Mouse (Mus musculus) C2C12 (cell line): ENCODE results near the gene Eya4.

Experiments
- CTCF ChIP-seq: IDR thresholded peaks from one replicate; pipeline ENCODE4 v1.5.1; 2011; ENCODE audit not compliant: control insufficient read depth, insufficient read depth, insufficient read length
- FOSL1 ChIP-seq: IDR thresholded peaks from one replicate; pipeline ENCODE4 v1.8.0; 2011; ENCODE audit warnings: mild to moderate bottlenecking, low read length; ENCODE audit not compliant: poor library complexity, insufficient read depth, severe bottlenecking
- MAX ChIP-seq: IDR thresholded peaks from one replicate; pipeline ENCODE4 v1.6.1; 2011; ENCODE audit warnings: mild to moderate bottlenecking, control low read depth
- MYOG ChIP-seq: IDR thresholded peaks from one replicate; pipeline ENCODE4 v1.6.1; 2011; ENCODE audit not compliant: control insufficient read depth, insufficient read length; ENCODE audit errors: extremely low read depth
- USF1 ChIP-seq: IDR thresholded peaks from one replicate; pipeline ENCODE4 v1.6.1; 2011; ENCODE audit warnings: low read depth, mild to moderate bottlenecking, control low read depth, moderate library complexity

GRCm38 (mm10) chr10:23211381-23211780 lies 139.2 kb downstream of the Eya4 start:
- TF ChIP-seq CTCF (no peak), USF1 (no peak), MAX (no peak), MYOG (no peak), FOSL1 (no peak)
